Mouse (Mus musculus): ENCODE data around the gene Sf3a2. TPM values are rescaled to one million over a fixed set of nuclear protein-coding genes. Genes with fewer than 3 reads are reported as not detected.
A peak's percentile ranks its signal among the peaks of the same experiment; 100 is the strongest.

The Sf3a2 gene
- 65.3 and 71.8 TPM in 2 replicates for polyA plus RNA-seq (2016; fragmentation: Nextera tagmentation; extraction: Ambion mirVana)

DNA sequence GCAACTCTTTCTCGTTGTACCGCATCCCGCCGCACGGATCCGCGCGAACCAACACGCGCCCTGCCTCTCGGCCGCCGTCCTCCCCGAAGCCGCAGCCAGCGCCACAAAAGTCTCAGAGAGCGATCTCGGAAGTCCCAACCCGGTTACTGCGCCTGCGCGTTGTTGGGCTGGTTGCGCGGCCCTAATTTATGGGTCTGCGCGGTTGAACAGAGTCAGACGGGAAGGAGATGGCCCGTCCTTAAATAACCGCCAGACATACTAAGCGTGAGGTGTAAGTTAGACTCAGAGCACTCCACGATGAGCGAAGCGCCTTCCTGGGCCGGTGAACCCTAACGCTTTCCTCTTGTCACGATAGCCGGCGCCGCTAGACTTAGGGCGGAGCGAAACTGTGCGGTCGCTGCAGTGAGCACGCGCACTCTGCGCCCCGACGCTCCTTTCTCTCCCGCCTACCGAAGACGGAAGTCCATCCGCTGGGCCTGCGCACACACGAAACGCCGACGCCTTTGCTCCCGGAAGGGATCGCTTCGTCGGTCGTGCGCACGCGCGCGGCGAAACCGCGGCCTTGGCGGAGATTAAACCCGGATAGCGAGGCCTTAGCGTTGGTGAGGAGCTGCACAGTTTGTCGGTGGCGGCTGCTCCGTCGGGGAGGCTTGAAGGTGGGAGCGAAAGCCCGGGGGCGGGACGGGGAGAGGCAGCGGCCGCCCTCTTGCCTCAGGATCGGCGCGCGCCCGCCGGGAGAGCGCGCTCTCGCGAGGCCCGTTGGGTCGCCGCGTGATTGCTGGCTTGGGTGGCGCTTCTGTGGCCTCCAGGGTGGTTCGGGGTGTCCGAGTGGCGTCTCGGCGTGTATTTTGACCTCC, at the start of gene Sf3a2, which contains the start of gene Plekhj1:
Sf3a2 (plus strand) TSS at position 49 of the 857 bp plus-strand sequence.
Plekhj1 (minus strand) TSS at position 477 of the 857 bp plus-strand sequence.
- Histone ChIP-seq H3K4me3 (peak within 1 kb of the TSS; percentile 89), H3K9me3 (replicated peaks) (no peaks in the 10 kb centered on the region), H3K4me2 (replicated peaks) (peak within 1 kb of the TSS; percentile 95), H3K27me3 (no peaks in the 10 kb centered on the region), H3K9ac (peak within 1 kb of the TSS; percentile 98), H3K36me3 (peaks cover 60% of the 10 kb centered on the region), H3K4me1 (peaks cover 28% of the 10 kb centered on the region), H3K27ac (peak within 1 kb of the TSS; percentile 97)
- under 1% methylated on average over 102 of the region's 104 CpGs for WGBS
- peak; percentile 93 for ATAC-seq (ENCODE audit: low FRiP score)

DNA sequence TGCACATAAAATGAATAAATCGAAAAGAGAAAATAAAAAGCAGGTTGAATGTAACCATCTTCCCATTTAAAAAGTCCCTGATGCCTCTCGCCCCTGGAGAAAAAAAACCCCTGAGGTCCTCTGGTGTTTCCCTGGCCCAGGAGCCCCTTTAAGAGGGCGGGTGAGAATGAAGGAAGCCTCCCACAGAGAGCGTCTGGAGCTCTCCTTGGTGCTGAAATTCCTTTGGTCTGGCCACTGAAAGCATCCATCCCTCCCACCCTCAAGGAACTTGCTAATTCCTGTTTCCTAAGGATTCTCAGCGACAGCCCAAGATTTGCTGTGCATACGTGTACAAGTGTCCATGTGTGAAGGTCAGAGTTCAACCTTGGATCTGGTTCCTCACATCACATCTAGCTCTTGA, 49.4 kb upstream of the Sf3a2 start:
- H3K4me3 ChIP-seq, result no peak overlapping the region
- no peak overlapping the region for H3K4me2 ChIP-seq (replicated peaks)
- H3K9me3 ChIP-seq (replicated peaks), result no peaks in the 10 kb centered on the region
- H3K4me1 ChIP-seq, result peaks cover 8% of the 10 kb centered on the region
- no peak overlapping the region for H3K27ac ChIP-seq
- H3K9ac ChIP-seq, result no peak overlapping the region
- no peak for ATAC-seq (ENCODE audit: low FRiP score)
- no peaks in the 10 kb centered on the region for H3K36me3 ChIP-seq
- WGBS, result 10% methylated on average over 6 of the region's 6 CpGs
- H3K27me3 ChIP-seq, result no peaks in the 10 kb centered on the region; the same call in 1 of the 2 replicates

DNA sequence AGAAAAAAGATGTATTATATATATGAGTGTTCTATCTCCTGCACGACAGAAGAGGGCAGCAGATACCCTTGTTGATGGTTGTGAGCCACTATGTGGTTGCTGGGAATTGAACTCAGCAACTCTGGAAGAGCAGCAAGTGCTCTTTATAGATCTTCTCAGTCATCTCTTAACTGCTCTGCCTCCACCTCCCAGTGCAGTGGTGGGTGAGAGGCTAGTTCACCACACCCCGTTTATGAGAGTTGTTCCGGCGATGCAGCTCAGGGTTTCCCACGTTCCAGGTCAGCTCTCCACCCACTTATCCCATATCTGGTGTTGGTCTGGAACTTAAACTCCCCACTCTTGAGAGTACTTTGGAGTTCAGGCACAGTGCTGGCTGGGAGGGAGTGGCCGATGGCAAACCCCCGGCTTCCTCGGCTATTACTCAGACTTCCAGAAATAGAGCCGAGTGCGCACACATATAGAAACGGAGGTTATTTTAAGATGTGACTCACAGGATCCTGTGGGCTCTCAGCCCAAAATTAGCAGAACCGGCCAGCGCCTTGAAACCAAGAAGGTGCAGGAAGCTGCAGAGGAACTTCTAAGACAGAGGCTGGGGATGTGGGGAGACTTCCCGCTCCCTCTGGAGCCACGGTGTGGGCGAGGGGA, 46.7 kb upstream of the Sf3a2 start:
- H3K4me2 ChIP-seq (replicated peaks), result peak overlapping the region; percentile 38
- no peak overlapping the region for H3K4me3 ChIP-seq
- H3K9me3 ChIP-seq (replicated peaks), result no peaks in the 10 kb centered on the region
- 18% methylated on average over 16 of the region's 16 CpGs for WGBS
- H3K27me3 ChIP-seq, result no peaks in the 10 kb centered on the region; the same call in 1 of the 2 replicates
- H3K9ac ChIP-seq, result no peak overlapping the region
- no peak for ATAC-seq (ENCODE audit: low FRiP score)
- H3K36me3 ChIP-seq, result no peaks in the 10 kb centered on the region
- no peak overlapping the region for H3K27ac ChIP-seq
- peaks cover 15% of the 10 kb centered on the region for H3K4me1 ChIP-seq

DNA sequence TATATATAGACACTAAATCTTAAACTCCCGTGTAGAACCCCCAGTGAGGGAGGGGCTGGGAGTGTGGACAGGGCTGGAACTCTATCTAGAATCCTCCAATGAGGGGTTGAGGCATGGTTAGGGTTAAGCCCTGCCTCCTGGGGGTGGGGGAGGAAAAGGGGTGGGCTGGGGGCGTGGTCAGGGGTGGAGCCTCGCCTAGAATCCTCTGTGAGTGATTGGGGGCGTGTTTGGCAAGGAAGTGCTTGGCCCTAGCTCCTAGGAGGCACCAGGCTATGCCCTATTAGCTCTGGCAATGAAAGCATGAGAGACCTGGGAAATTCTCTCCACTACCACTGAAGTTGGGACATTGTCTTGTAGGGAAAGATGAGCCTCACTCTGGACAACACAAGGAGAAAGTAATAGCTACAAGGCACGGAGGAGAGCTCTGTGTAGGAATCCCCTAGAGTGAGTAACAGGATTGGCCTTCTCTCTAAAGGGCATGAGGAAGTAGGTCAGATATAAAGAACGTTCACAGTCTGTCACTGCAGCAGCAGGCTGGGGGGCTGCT, 45.8 kb upstream of the Sf3a2 start:
- no peaks in the 10 kb centered on the region for H3K36me3 ChIP-seq
- H3K27ac ChIP-seq, result no peak overlapping the region
- no peaks in the 10 kb centered on the region; the same call in 1 of the 2 replicates for H3K27me3 ChIP-seq
- 6% methylated on average over 6 of the region's 6 CpGs for WGBS
- no peak overlapping the region for H3K9ac ChIP-seq
- peaks cover 23% of the 10 kb centered on the region for H3K4me1 ChIP-seq
- ATAC-seq (ENCODE audit: low FRiP score), result peak; percentile 18; the same call in 1 of the 2 replicates
- H3K4me2 ChIP-seq (replicated peaks), result peak overlapping the region; percentile 38
- peak overlapping the region; percentile 7; the same call in 1 of the 2 replicates for H3K4me3 ChIP-seq
- H3K9me3 ChIP-seq (replicated peaks), result no peaks in the 10 kb centered on the region

DNA sequence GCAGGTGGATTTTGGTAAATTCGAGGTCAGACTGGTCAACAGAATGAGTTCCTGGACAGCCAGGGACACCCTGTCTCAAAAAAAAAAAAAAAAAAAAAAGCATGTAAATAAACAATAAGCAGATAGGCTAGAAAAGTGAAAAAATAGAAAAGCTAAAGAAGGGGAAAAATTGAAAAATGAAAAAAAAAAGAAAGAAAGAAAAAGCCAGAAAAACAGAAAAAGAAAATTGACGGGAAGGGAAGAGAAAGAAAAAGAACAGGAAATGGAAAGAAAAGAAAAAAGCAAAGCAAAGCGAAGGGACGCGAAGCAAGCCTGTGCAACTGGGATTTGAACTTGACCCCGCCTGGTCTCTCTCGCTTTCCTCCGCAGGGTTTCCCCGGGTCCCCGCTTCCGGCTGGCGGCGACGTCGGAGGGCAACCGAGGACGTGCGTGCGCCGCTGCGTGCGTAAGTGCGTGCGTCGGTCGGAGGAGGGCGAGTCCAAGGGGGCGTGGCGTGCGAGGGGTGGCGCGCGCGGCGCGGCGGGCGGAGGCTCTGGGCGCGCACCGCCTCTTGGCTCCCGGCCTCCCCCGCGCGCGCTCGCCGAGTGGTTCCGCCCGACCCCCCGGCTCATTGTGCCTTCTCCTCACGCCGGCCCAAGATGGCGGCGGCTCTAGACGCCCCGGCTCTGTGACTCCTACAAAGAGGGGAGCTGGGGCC, 43.3 kb upstream of the Sf3a2 start, which contains the start of gene Dot1l:
Dot1l (plus strand) TSS at position 613 of the 697 bp plus-strand sequence.
- H3K9me3 ChIP-seq (replicated peaks), result no peaks in the 10 kb centered on the region
- H3K27me3 ChIP-seq, result no peaks in the 10 kb centered on the region; the same call in 1 of the 2 replicates
- WGBS, result 1% methylated on average over 33 of the region's 57 CpGs
- H3K4me2 ChIP-seq (replicated peaks), result peak within 1 kb of the TSS; percentile 99
- ATAC-seq (ENCODE audit: low FRiP score), result peak; percentile 93
- H3K4me3 ChIP-seq, result peak within 1 kb of the TSS; percentile 97
- peak within 1 kb of the TSS; percentile 99 for H3K9ac ChIP-seq
- peaks cover 41% of the 10 kb centered on the region for H3K4me1 ChIP-seq
- peak within 1 kb of the TSS; percentile 88 for H3K27ac ChIP-seq
- no peaks in the 10 kb centered on the region for H3K36me3 ChIP-seq

DNA sequence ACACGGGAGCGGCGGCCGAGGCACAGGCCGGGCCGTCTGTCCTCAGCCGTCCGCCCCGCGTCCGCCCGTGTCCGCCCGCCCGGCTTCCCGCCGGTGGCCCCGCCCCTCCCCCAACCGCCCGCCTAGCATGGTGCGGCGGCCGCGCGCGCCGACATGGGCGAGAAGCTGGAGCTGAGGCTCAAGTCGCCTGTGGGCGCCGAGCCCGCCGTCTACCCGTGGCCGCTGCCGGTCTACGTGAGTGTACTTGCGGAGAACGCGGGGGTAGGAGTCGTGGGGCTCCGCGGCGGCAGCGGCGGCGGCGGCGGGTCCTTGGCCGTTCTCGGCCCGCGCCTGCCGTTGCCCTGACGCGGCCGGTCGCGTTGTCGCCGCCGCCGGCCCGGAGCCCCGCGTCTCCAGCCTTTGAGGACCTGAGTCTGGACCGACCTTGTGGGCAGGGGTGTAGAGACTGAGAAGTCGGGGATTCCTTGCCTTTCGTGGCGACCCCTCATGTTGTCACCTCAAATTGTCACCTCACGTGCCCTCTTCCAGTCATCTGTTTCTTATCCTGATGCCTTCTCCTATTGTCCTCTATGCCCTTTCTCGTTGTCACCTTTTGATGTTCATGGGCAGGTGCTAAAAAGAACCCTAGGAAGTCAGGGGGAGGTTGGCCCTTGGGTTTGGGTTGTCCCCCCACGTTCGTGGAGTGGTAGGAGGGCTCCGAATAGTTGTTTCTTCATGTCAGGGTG, 42.5 kb upstream of the Sf3a2 start:
- Histone ChIP-seq H3K27ac (peak overlapping the region; percentile 88), H3K4me1 (peaks cover 45% of the 10 kb centered on the region), H3K27me3 (no peaks in the 10 kb centered on the region; the same call in 1 of the 2 replicates), H3K4me2 (replicated peaks) (peak overlapping the region; percentile 99), H3K9me3 (replicated peaks) (no peaks in the 10 kb centered on the region), H3K4me3 (peak overlapping the region; percentile 97), H3K36me3 (no peaks in the 10 kb centered on the region), H3K9ac (peak overlapping the region; percentile 99)
- WGBS, result 1% methylated on average over 60 of the region's 75 CpGs
- ATAC-seq (ENCODE audit: low FRiP score), result no peak; the same call in 1 of the 2 replicates

DNA sequence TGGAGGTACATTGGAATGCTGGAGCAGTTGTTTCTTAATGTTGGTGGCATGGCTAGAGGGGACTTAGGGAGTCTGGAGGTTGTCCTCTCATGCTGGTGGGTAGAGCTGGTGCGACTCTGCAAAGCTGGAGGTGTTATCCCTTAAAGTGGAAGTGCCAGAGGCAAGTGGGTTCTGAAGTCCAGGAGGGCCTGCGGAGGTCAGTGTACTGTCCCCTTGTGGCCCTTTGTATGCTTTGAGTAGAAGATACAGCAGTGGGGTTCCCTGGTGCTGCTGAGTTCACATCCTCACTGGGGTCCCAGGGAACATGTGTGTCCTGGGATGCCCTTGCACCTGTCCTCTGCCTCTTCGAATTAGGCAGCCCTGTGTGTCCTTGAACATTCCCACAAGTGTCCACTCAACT, 41.9 kb upstream of the Sf3a2 start:
- Histone ChIP-seq H3K4me2 (replicated peaks) (peak overlapping the region; percentile 99), H3K9me3 (replicated peaks) (no peaks in the 10 kb centered on the region), H3K4me1 (peaks cover 45% of the 10 kb centered on the region), H3K4me3 (peak overlapping the region; percentile 97), H3K36me3 (no peaks in the 10 kb centered on the region), H3K9ac (peak overlapping the region; percentile 99), H3K27ac (no peak overlapping the region), H3K27me3 (no peaks in the 10 kb centered on the region; the same call in 1 of the 2 replicates)
- WGBS, result 31% methylated on average over 3 of the region's 3 CpGs
- ATAC-seq (ENCODE audit: low FRiP score), result no peak

DNA sequence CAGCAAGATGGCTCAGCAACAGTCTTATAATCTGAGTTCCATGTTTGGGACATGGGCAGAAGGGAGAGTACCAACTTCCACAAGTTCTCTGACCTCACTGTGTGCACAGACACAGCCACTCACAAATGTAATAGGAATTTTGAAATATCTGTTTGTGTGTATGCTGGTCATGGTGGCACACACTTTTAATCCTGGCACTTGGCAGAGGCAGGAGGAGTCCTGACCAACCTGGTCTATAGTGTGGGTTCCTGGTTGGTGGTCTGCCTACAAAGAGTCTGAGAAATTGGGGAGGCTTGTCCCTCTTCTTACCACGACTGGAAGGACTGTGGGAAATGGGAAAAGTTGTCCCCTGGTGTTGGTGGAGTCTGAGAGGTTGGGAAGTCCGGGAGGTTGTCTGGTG, 41.5 kb upstream of the Sf3a2 start:
- Histone ChIP-seq H3K36me3 (no peaks in the 10 kb centered on the region), H3K27ac (no peak overlapping the region), H3K27me3 (no peaks in the 10 kb centered on the region; the same call in 1 of the 2 replicates), H3K9me3 (replicated peaks) (no peaks in the 10 kb centered on the region), H3K9ac (peak overlapping the region; percentile 99), H3K4me2 (replicated peaks) (peak overlapping the region; percentile 99), H3K4me3 (peak overlapping the region; percentile 97), H3K4me1 (peaks cover 47% of the 10 kb centered on the region)
- ATAC-seq (ENCODE audit: low FRiP score), result no peak
- WGBS, result 61% methylated on average over 2 of the region's 2 CpGs

DNA sequence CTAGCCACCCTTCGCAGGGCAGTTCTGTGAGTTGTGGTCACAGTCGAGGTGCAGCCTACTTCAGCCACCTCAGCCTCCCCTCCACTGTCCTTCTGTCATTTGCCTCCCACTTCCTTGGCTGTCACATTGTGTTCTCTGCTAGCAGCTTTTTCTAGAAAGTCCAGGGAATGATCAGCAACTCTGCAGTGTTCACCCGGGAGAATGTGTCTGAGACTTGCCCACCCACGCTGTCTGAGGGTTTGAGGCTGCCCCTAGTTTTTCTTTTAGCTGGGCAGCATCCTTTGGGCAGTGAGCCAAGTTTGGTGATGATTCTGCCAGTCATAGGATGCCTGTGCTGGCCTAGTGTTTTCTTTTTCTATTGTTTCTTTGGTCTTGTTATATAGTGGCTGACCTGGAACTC, 41.0 kb upstream of the Sf3a2 start:
- Histone ChIP-seq H3K4me1 (peaks cover 49% of the 10 kb centered on the region), H3K36me3 (no peaks in the 10 kb centered on the region), H3K9me3 (replicated peaks) (no peaks in the 10 kb centered on the region), H3K27ac (no peak overlapping the region), H3K4me2 (replicated peaks) (peak overlapping the region; percentile 99), H3K9ac (0 out of 2 replicates have a peak overlapping the region, but pooled peaks have one; percentile 32), H3K4me3 (no peak overlapping the region), H3K27me3 (no peaks in the 10 kb centered on the region)
- ATAC-seq (ENCODE audit: low FRiP score), result no peak
- WGBS, result 83% methylated on average over 4 of the region's 4 CpGs

DNA sequence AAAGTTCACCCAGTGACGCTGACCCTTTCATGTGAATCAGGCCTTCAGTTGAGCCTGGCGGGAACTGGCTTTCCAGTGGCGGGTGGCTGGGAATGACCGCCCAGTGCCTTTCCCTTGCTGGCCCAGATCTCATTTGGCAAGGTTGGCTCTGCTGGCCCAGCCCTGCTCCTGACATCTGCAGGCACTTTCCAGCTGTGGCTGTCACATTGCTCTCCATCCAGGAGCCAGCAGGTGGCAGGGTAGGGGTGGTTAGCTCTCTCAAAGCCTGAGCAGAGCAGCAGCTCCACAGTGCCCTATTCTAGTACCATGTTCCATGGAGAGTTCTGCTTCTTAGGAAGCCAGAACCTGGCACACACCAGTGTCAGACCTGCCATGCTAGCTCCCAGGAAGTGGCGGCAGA, 40.3 kb upstream of the Sf3a2 start:
- ATAC-seq (ENCODE audit: low FRiP score), result no peak
- H3K4me3 ChIP-seq, result no peak overlapping the region
- H3K9ac ChIP-seq, result no peak overlapping the region
- H3K4me1 ChIP-seq, result peaks cover 42% of the 10 kb centered on the region
- 44% methylated on average over 5 of the region's 5 CpGs for WGBS
- no peaks in the 10 kb centered on the region for H3K36me3 ChIP-seq
- no peaks in the 10 kb centered on the region for H3K9me3 ChIP-seq (replicated peaks)
- H3K27ac ChIP-seq, result no peak overlapping the region
- H3K4me2 ChIP-seq (replicated peaks), result peak overlapping the region; percentile 3; the same call in 1 of the 2 replicates
- H3K27me3 ChIP-seq, result no peaks in the 10 kb centered on the region

DNA sequence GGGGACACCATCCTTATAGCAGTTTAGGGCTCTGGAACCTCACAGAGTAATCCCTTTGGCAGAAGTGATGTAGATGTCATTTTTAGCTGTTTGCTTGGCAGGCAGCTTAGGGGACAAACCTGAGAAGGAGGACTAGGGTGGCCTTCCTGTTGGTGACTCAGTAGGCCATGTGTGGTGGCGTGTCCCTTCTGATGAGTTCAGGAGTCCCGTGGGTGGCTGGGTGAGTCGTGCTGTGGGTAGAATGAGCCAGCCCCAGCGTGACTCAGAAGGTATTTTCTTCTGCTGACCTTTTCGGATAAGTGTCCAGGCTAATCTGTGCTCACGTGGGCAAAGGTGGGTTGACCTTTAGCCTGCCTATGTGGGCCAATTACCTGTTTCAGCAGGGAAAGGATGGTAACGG, 39.3 kb upstream of the Sf3a2 start:
- H3K4me2 ChIP-seq (replicated peaks), result no peak overlapping the region
- no peaks in the 10 kb centered on the region for H3K27me3 ChIP-seq
- H3K27ac ChIP-seq, result no peak overlapping the region
- WGBS, result 85% methylated on average over 7 of the region's 7 CpGs
- no peak overlapping the region for H3K9ac ChIP-seq
- H3K9me3 ChIP-seq (replicated peaks), result no peaks in the 10 kb centered on the region
- H3K4me1 ChIP-seq, result peaks cover 42% of the 10 kb centered on the region
- ATAC-seq (ENCODE audit: low FRiP score), result no peak
- H3K36me3 ChIP-seq, result no peaks in the 10 kb centered on the region
- no peak overlapping the region for H3K4me3 ChIP-seq
